Mouse (Mus musculus) limb, embryonic 14.5 days (tissue): ENCODE measurements at regions not wholly inside any gene's neighbourhood (a gene's known extent, or its start where the extent isn't known, plus 50 kb on each side); places are given as distances from the start of the nearest gene placed in this dataset.

Experiments used
- ATAC-seq: fragments of 200-750 bp; cut with Nextera tagmentation; 2 replicates; pipeline ENCODE4 v1.8.0; 2017; ENCODE audit warnings: low read depth, moderate number of reproducible peaks, moderate TSS enrichment; ENCODE audit not compliant: low FRiP score
- DNase-seq: peaks from one replicate; pipeline ENCODE4 v3.0.0-alpha.2; 2015; ENCODE audit warnings: low spot score
- H3K27ac ChIP-seq: fragments of 300-500 bp; sonication (generic); replicated peaks from 2 replicates; pipeline ENCODE4 v1.5.1; 2014; ENCODE audit warnings: low read depth, mild to moderate bottlenecking, low read length, moderate library complexity, mixed read lengths
- H3K27me3 ChIP-seq: fragments of 300-500 bp; sonication (generic); 2 replicates; pipeline ENCODE4 v1.6.1; 2014; ENCODE audit warnings: low read length, mixed read lengths; ENCODE audit not compliant: control insufficient read depth, insufficient read depth
- H3K36me3 ChIP-seq: fragments of 300-500 bp; sonication (generic); 2 replicates; pipeline ENCODE4 v1.6.1; 2014; ENCODE audit warnings: mild to moderate bottlenecking, low read length, moderate library complexity, mixed read lengths; ENCODE audit not compliant: control insufficient read depth, insufficient read depth
- H3K4me1 ChIP-seq: fragments of 300-500 bp; sonication (generic); 2 replicates; pipeline ENCODE4 v1.6.1; 2014; ENCODE audit warnings: antibody characterized with exemption, low read length, mixed read lengths; ENCODE audit not compliant: control insufficient read depth, insufficient read depth
- H3K4me2 ChIP-seq: fragments of 300-500 bp; sonication (generic); replicated peaks from 2 replicates; pipeline ENCODE4 v1.6.1; 2014; ENCODE audit warnings: low read depth, mild to moderate bottlenecking, low read length, moderate library complexity; ENCODE audit not compliant: severe bottlenecking
- H3K4me3 ChIP-seq: fragments of 300-500 bp; sonication (generic); replicated peaks from 2 replicates; pipeline ENCODE4 v1.5.1; 2014; ENCODE audit warnings: low read length
- H3K9ac ChIP-seq: fragments of 300-500 bp; sonication (generic); 2 replicates; pipeline ENCODE4 v1.6.1; 2014; ENCODE audit warnings: mild to moderate bottlenecking, low read depth, low read length, moderate library complexity; ENCODE audit not compliant: severe bottlenecking
- H3K9me3 ChIP-seq: fragments of 300-500 bp; sonication (generic); 2 replicates; pipeline ENCODE4 v1.6.1; 2016; ENCODE audit warnings: low read length; ENCODE audit not compliant: control insufficient read depth
- POLR2A ChIP-seq: fragments of 200-500 bp; IDR thresholded peaks from 2 replicates; pipeline ENCODE4 v1.8.0; 2012; ENCODE audit warnings: inconsistent platforms, mild to moderate bottlenecking, moderate library complexity, borderline replicate concordance; ENCODE audit not compliant: insufficient read depth, insufficient read length; ENCODE audit errors: extremely low read depth
- WGBS: fragments of 180-500 bp; shearing (Covaris S2); extraction: QIAGEN DNeasy Blood & Tissue Kit; methylation state at CpG from one replicate; pipeline ENCODE4 v1.1.7; 2014; 5-methylcytosine and 5-hydroxymethylcytosine counted together

DNA sequence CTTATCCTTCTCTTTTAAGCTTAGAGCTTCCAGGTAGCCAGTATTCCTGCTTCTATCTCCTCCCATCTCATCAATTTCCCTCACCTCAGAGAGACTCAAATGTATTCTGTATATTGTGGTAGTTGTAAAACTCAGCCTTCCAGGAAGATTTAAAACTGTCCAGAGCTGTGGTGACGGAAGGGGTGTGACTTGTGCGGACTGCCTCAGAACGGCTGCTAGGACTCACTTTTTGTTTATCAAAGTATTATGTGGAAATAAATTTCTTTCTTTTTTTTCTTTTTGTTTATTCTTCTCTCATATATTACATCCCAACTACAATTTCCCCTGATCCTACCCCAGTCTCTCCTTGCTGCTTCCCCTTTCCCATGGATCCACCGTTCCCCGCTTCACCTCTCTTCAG is 1043.7 kb downstream of the Robo2 start:
- Histone ChIP-seq H3K27me3 (no peaks in the 10 kb centered on the region), H3K9me3 (peaks cover 4% of the 10 kb centered on the region; the same call in 1 of the 2 replicates), H3K9ac (no peak overlapping the region), H3K27ac (no peak overlapping the region), H3K36me3 (no peaks in the 10 kb centered on the region), H3K4me3 (no peak overlapping the region), H3K4me2 (no peak overlapping the region), H3K4me1 (no peaks in the 10 kb centered on the region)
- no peak for DNase-seq
- TF ChIP-seq POLR2A = no peak
- WGBS = 73% methylated on average over 5 of the region's 5 CpGs
- ATAC-seq = no peak

DNA sequence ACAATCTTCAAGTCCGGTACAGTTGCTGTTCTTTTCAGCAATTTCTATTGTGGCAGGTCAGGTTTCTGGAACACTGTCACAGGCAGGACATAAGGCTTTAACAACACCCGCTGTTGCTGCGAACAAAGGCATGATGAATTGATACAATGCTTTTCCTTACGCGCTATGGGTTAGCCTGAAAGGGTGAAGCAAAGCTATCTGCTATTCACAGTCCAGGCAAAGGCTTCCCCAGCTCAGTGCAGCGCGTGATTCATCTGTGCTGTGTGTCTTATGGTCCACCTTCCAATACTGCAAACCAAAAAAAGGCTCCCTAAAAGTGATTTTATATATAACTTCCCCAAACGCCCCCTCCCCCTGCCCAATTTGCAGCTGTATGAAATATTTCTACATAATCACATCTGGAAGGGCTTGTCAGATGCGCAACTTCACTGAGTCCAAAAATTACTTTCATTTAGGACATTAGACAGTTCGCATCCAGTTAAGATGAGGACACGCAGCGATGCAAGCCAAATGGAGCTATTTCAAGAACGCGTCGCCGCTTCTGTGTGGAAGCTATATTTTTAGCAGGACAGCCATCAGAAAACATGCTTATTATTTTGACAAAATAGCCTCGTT is 1044.3 kb downstream of the Robo2 start:
- Histone ChIP-seq H3K9ac (no peak overlapping the region), H3K36me3 (no peaks in the 10 kb centered on the region), H3K4me1 (no peaks in the 10 kb centered on the region), H3K9me3 (peaks cover 4% of the 10 kb centered on the region; the same call in 1 of the 2 replicates), H3K4me3 (no peak overlapping the region), H3K4me2 (no peak overlapping the region), H3K27ac (no peak overlapping the region), H3K27me3 (no peaks in the 10 kb centered on the region)
- no peak for TF ChIP-seq POLR2A
- no peak for DNase-seq
- no peak for ATAC-seq
- 80% methylated on average over 17 of the region's 17 CpGs for WGBS

DNA sequence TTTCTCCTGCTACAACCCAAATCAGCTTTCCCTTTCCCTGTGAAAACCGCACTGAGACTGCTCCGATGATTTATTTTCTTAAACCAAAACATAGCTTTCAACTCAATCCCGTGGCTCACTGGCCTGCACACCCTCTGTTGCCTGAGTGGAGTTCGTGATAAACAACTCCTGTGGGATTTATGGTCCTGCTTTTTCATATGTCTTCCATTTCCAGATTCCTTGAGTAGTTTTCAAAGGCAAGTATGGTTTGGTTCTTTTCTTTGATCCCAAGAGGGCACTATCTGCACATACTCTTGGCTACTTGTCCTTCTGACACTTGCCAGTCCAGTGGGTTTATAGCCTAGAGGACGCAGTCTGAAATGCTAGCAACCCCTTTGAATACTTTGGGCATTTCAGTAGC is 1042.6 kb downstream of the Robo1 start:
- Histone ChIP-seq H3K27ac (0 out of 2 replicates have a peak overlapping the region, but pooled peaks have one; percentile 20), H3K4me3 (no peak overlapping the region), H3K4me1 (peaks cover 8% of the 10 kb centered on the region; the same call in 1 of the 2 replicates), H3K9ac (no peak overlapping the region), H3K36me3 (no peaks in the 10 kb centered on the region), H3K27me3 (no peaks in the 10 kb centered on the region), H3K9me3 (no peaks in the 10 kb centered on the region), H3K4me2 (0 out of 2 replicates have a peak overlapping the region, but pooled peaks have one; percentile 16)
- peak; percentile 11 for DNase-seq
- no peak; the same call in 1 of the 2 replicates for ATAC-seq
- no peak for TF ChIP-seq POLR2A
- 19% methylated on average over 5 of the region's 5 CpGs for WGBS

DNA sequence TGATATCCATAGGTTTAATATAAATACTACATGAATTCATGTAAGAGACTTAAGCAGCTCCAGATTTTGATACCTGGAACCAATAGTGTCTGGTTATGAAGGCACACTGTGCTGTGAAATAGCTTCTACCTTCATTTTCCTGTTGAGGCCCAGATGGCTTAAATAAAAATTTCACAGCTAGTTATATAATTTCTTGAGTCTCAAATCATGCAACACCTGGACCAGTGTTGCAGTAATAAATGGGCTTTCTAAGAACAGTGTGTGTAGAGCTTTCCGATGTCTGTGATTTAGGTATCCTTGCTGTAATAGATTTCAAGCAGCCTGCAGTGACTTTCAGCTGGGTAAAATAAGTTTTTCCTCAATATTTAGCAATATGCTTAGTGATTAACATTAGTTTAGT is 1035.8 kb downstream of the Robo1 start:
- no peak for TF ChIP-seq POLR2A
- no peaks in the 10 kb centered on the region for H3K9me3 ChIP-seq
- no peaks in the 10 kb centered on the region for H3K27me3 ChIP-seq
- no peaks in the 10 kb centered on the region for H3K36me3 ChIP-seq
- no peak overlapping the region for H3K4me3 ChIP-seq
- ATAC-seq (peak; percentile 57), DNase-seq (peak; percentile 33)
- H3K4me1 ChIP-seq = peaks cover 4% of the 10 kb centered on the region; the same call in 1 of the 2 replicates
- 28% methylated on average over 1 of the region's 1 CpGs for WGBS
- H3K27ac ChIP-seq = no peak overlapping the region
- H3K9ac ChIP-seq = no peak overlapping the region
- no peak overlapping the region for H3K4me2 ChIP-seq

DNA sequence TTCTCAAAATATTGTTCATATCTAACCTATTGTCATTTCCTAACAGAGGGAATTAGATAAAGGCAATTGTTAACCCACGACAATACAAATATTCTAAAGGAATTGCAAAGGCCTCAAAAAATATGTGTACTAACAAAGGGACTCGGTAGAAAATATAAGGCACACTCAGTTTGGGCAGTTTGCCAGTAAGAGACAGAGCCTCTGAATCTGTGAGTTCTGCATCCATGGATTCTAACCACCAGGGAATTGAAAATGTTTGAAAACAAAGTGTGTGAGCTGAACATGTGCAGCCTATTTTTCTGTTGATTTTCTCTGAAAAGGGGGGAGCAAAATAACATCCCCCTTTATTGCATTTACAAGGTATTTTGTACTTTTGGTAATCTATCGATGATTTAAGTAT is 1035.4 kb downstream of the Robo1 start:
- no peak for TF ChIP-seq POLR2A
- WGBS = 38% methylated on average over 3 of the region's 3 CpGs
- DNase-seq = peak; percentile 16

More for the DNA sequence above, 1035.4 kb downstream of the Robo1 start:
- no peak for ATAC-seq
- Histone ChIP-seq H3K27me3 (no peaks in the 10 kb centered on the region), H3K4me3 (no peak overlapping the region), H3K27ac (no peak overlapping the region), H3K4me2 (no peak overlapping the region), H3K9ac (no peak overlapping the region), H3K36me3 (no peaks in the 10 kb centered on the region), H3K4me1 (peaks cover 4% of the 10 kb centered on the region; the same call in 1 of the 2 replicates), H3K9me3 (no peaks in the 10 kb centered on the region)
